Mouse (Mus musculus) liver, adult 2 months (tissue): ENCODE results near the gene Foxd4. TPM values are rescaled to one million over a fixed set of nuclear protein-coding genes. Genes with fewer than 3 reads are reported as not detected.
A peak's percentile ranks its signal among the peaks of the same experiment; 100 is the strongest.
"Not testable (repeated sequence)": the region's sequence is repeated elsewhere in the genome, so short reads cannot be mapped to it uniquely, and the experiment has no call there.

Experiments used
- DNase-seq: peaks from one replicate; pipeline ENCODE4 v3.0.0-alpha.2; 2011; ENCODE audit warnings: low read depth, low spot score; ENCODE audit errors: extremely low read depth
- H3K27ac ChIP-seq: fragments of 200-500 bp; replicated peaks from 2 replicates; pipeline ENCODE4 v1.5.1; 2012; ENCODE audit warnings: low read depth, mild to moderate bottlenecking, control low read depth, inconsistent platforms, low read length; ENCODE audit not compliant: insufficient read depth
- H3K27me3 ChIP-seq: fragments of 200-500 bp; 2 replicates; pipeline ENCODE4 v1.6.1; 2012; ENCODE audit warnings: mild to moderate bottlenecking, moderate library complexity, low read length, inconsistent platforms; ENCODE audit not compliant: control insufficient read depth, insufficient read depth
- H3K36me3 ChIP-seq: fragments of 200-500 bp; 2 replicates; pipeline ENCODE4 v1.6.1; 2012; ENCODE audit warnings: low read length, inconsistent platforms; ENCODE audit not compliant: control insufficient read depth, insufficient read depth
- H3K4me1 ChIP-seq: fragments of 200-500 bp; 2 replicates; pipeline ENCODE4 v1.6.1; 2011; ENCODE audit warnings: low read length; ENCODE audit not compliant: control insufficient read depth, insufficient read depth
- H3K4me3 ChIP-seq: fragments of 200-500 bp; 2 replicates; pipeline ENCODE4 v1.5.1; 2011; ENCODE audit warnings: low read depth, mild to moderate bottlenecking, control low read depth, low read length, moderate library complexity; ENCODE audit not compliant: insufficient read depth
- H3K79me2 ChIP-seq: fragments of 200-500 bp; 2 replicates; pipeline ENCODE4 v1.6.1; 2012; ENCODE audit warnings: inconsistent platforms, mild to moderate bottlenecking, low read length, moderate library complexity; ENCODE audit not compliant: control insufficient read depth, insufficient read depth
- H3K9ac ChIP-seq: fragments of 200-500 bp; 2 replicates; pipeline ENCODE4 v1.6.1; 2012; ENCODE audit warnings: low read depth, mild to moderate bottlenecking, control low read depth, inconsistent platforms, low read length
- CTCF ChIP-seq: fragments of 200-500 bp; IDR thresholded peaks from 2 replicates; pipeline ENCODE4 v1.5.1; 2011; ENCODE audit warnings: low read depth, low read length, control low read depth
- POLR2A ChIP-seq: fragments of 200-500 bp; IDR thresholded peaks from 2 replicates; pipeline ENCODE4 v1.6.1; 2011; ENCODE audit warnings: low read length, control low read depth; ENCODE audit not compliant: insufficient read depth; ENCODE audit errors: extremely low read depth
- WGBS: fragments of 180-500 bp; shearing (Covaris S2); methylation state at CpG from one replicate; pipeline ENCODE4 v1.1.7; 2018; 5-methylcytosine and 5-hydroxymethylcytosine counted together
- polyA plus RNA-seq: library from polyadenylated mRNA; depleted of rRNA; stranded (reverse); fragments of >200 nt; gene quantifications from 2 replicates; pipeline ENCODE4 v1.2.3, GENCODE M21; 2012
- total RNA-seq: library from RNA; depleted of rRNA; stranded (reverse); fragments of >200 nt; gene quantifications from 2 replicates; pipeline ENCODE4 v1.2.3, GENCODE M21; 2014

Gene Foxd4
- total and polyA plus RNA-seq, 2 experiments = not detected

DNA sequence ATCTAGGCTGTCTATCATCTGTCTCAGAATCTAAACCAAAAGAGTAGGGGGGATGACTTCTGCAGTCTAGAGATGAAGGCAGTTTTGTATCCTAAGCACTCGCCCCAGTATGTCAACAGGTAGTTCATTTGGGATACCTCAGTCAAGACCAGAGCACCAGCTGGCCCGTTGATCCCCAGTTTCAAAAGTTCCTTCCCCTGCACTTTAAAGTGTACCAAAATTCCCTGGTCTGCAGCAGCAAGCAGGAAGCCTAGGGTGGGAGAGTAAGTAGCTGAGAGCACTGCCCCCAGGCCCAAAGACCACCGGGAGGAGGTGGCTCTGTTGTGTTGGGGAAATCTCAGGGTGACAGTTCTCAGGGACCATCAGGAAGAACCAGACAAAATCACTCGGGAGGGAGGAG, 4.5 kb downstream of the Foxd4 start:
- no peaks in the 10 kb centered on the region for H3K79me2 ChIP-seq
- no peak for TF ChIP-seq POLR2A
- TF ChIP-seq CTCF = no peak
- no peaks in the 10 kb centered on the region for H3K36me3 ChIP-seq
- peaks cover 36% of the 10 kb centered on the region for H3K27me3 ChIP-seq
- 16% methylated on average over 4 of the region's 4 CpGs for WGBS
- 0 out of 2 replicates have a peak, but pooled peaks cover 2% of the 10 kb centered on the region for H3K4me1 ChIP-seq
- no peak overlapping the region for H3K4me3 ChIP-seq
- DNase-seq = no peak
- H3K9ac ChIP-seq = no peak overlapping the region
- no peak overlapping the region for H3K27ac ChIP-seq

DNA sequence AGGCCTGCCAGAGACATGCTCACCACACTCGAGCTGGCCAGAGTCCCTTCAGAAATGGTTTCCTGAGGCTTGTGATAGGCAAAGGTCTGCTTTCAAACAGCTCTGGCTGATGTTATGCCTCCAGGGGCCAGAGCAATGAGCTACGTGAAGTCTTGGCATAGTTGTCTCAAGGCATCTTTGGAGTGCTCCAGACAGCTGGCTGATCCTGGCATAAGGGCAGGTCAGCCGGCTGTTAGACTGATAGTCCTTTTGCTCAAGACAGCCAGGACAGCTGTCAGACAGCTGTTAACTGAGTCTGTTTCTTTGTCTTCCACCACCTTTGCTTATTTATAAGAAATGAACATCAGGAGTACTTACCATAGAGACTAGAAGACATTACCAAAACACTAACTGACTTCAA, 14.1 kb downstream of the Foxd4 start:
- no peak for DNase-seq
- no peak overlapping the region for H3K9ac ChIP-seq
- TF ChIP-seq POLR2A = no peak
- no peak for TF ChIP-seq CTCF
- WGBS = 78% methylated on average over 3 of the region's 3 CpGs
- H3K4me1 ChIP-seq = no peaks in the 10 kb centered on the region
- H3K27me3 ChIP-seq = no peaks in the 10 kb centered on the region
- no peak overlapping the region for H3K4me3 ChIP-seq
- no peaks in the 10 kb centered on the region for H3K79me2 ChIP-seq
- H3K36me3 ChIP-seq = no peaks in the 10 kb centered on the region
- no peak overlapping the region for H3K27ac ChIP-seq

DNA sequence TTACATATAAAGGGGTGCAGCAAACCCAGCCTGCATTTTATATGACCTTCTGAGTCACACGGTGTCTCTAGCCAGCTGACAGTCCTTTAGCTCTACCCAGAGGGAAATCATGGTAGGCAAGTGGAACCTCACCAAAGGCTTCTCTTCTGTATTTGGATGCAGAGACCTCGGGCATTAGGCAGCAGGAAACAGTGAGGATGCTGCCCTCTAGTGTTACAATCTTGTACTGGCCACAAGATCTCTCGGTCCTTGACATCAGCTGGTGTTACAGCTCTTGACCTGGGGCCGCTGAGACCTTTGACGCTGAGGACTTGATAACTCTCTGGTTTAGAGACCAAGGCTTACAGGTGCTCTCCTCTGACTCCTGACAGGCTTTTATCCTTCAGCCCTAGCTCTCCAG, 15.5 kb downstream of the Foxd4 start:
- H3K9ac ChIP-seq = no peak overlapping the region
- no peak overlapping the region for H3K27ac ChIP-seq
- 11% methylated on average over 5 of the region's 5 CpGs for WGBS
- H3K79me2 ChIP-seq = no peaks in the 10 kb centered on the region
- no peaks in the 10 kb centered on the region for H3K4me1 ChIP-seq
- no peak overlapping the region for H3K4me3 ChIP-seq
- no peak for TF ChIP-seq POLR2A
- peak; percentile 68 for TF ChIP-seq CTCF
- peak; percentile 42 for DNase-seq
- H3K27me3 ChIP-seq = no peaks in the 10 kb centered on the region
- no peaks in the 10 kb centered on the region for H3K36me3 ChIP-seq

DNA sequence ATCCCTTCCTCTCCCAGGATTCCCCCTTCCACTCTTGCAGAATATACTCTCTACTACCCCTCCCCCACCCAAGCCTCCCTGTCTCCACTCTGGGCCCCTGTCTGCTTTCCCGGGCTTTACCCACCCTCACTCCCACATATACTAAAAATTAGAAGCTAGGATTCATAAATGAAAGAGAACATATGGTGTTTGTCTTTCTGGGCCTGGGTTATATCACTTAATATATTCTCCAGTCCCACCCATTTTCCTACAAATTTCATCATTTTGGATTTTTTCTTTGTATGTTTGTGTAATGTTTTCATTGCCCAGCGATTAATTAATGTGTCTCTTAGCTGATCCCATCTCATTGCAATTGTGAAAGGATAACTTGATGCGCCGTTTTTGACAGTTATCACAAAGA, 19.8 kb downstream of the Foxd4 start:
- TF ChIP-seq CTCF = no peak
- no peak for TF ChIP-seq POLR2A
- Histone ChIP-seq H3K27ac (no peak overlapping the region), H3K27me3 (no peaks in the 10 kb centered on the region), H3K79me2 (no peaks in the 10 kb centered on the region), H3K4me1 (no peaks in the 10 kb centered on the region), H3K36me3 (no peaks in the 10 kb centered on the region), H3K4me3 (no peak overlapping the region), H3K9ac (no peak overlapping the region)
- no peak for DNase-seq
- WGBS = 77% methylated on average over 4 of the region's 4 CpGs

DNA sequence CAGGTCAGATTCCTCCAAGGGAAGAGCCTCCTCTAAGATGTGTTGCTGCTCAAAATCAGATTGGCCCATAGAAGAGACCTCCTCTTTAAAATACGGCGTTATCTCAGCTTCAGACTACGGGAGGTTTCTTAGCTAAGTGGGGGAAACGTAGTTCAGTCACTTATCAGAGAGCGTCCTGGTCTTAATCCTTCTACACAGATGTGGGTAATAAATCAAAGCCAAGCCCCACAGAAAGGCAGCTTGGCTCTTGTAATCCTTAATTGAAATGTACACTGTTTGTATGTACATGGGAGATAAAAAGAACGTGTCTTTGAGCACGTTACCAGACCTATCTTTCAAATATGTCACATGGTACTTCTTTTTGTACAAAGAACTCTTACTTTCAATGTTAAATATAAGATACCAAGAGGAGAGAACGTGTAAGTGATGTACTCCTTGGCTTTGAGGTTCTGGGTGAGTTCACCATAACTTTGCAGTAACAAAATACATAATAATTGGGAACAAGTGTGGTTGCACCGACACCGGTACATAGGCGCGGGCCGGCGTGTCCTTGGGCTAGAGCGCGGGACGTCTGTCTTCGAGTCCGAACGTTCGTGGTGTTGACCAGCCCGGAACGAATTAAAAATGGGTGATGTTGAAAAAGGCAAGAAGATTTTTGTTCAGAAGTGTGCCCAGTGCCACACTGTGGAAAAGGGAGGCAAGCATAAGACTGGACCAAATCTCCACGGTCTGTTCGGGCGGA, 25.7 kb downstream of the Foxd4 start, which contains the start of gene Gm10053:
Gene Gm10053, plus strand, starts transcription at position 558 of the 742 bp plus-strand sequence.
- H3K27ac ChIP-seq, H3K4me3 ChIP-seq, H3K27me3 ChIP-seq, H3K36me3 ChIP-seq, H3K4me1 ChIP-seq, H3K9ac ChIP-seq, DNase-seq, H3K79me2 ChIP-seq: not testable (repeated sequence)
- 77% methylated on average over 23 of the region's 26 CpGs for WGBS

DNA sequence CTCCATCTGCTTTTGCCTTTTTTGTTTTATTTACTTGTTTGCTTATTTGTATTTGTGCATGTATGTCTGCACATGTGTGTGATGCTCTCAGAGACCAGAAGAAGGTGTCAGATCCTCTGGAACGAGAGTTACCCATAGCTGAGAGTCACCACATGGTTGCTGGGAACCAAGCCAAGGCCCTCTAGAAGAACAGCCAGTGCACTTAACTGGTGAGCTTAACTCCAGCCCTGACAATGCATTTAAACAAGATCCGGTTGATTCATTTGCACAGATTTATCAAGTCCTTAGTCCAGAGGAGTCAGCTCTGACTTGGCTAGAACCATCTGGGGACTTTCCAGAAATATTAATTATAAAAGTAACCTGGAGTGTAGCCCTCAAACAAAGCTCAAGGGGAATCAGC, 27.1 kb downstream of the Foxd4 start:
- TF ChIP-seq POLR2A (no peak), CTCF (no peak)
- H3K27me3 ChIP-seq = no peaks in the 10 kb centered on the region
- no peaks in the 10 kb centered on the region for H3K79me2 ChIP-seq
- no peak for DNase-seq
- 53% methylated on average over 2 of the region's 2 CpGs for WGBS
- H3K4me1 ChIP-seq = no peaks in the 10 kb centered on the region
- no peaks in the 10 kb centered on the region for H3K36me3 ChIP-seq
- no peak overlapping the region for H3K27ac ChIP-seq
- no peak overlapping the region for H3K9ac ChIP-seq
- no peak overlapping the region for H3K4me3 ChIP-seq
